9 mouse cellular contexts compared by ENCODE assay signal in the genomic region with DNA sequence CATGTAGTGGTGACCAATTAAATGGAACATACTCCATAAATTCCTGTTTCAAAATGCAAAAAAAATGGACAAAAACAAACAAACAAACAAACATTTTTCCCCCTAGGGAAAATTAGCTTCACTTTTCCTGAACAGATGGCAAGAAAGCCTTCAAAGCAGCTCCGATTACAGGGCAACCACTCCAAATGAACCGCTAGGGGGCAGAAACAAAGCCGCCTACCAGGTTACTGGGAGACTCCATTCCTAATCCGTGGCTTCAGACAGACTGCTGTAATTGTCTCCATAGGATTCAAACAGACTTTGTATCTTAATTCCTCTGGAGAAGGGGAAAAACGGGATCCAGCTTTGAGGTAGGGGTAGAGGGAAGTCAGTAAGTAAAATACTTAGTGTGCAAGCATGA.
DNase-seq lines count a peak whose midpoint lies in the region; ATAC-seq and TF ChIP-seq lines count a peak whose summit lies in the region.
"Had no signal": no experiment of that assay in that cellular context is flagged by ENCODE, and none has a peak within 500 bp of the region (broad histone marks: within the 10 kb centered on the region; RNA-seq: fewer than 3 reads in every experiment).

No protein-coding gene starts in this region.

- peak; percentile 5 for DNase-seq in CD4-positive, CD25-positive, alpha-beta regulatory T cell, adult 2 months (ENCODE audit: low read depth, low spot score)
- DNase-seq in layer of hippocampus, adult 2 months (ENCODE audit: low spot score in 2 of 2): peak in 1 of 2 experiments; percentile 12
- DNase-seq in layer of hippocampus, postnatal 25 days (ENCODE audit: extremely low spot score in 1 of 2, low spot score in 1 of 2): no peak
- no peak for DNase-seq in Patski (ENCODE audit: low read depth, low spot score)
- peak; percentile 63 for DNase-seq in embryo, embryonic 11 days
- peak; percentile 64 for DNase-seq in retina, embryonic 14.5 days (ENCODE audit: low spot score)
- DNase-seq in urinary bladder, postnatal 36 days (ENCODE audit: low spot score in 2 of 2): no peak

- no peak for ATAC-seq in CD4-positive, CD25-positive, alpha-beta regulatory T cell, adult 4 months
- no peak for ATAC-seq in Patski

- no peak overlapping the region for H3K4me3 ChIP-seq in layer of hippocampus, adult 2 months
- H3K4me3 ChIP-seq: embryonic facial prominence, embryonic 12.5 days had no signal

- no peak overlapping the region for H3K27ac ChIP-seq in layer of hippocampus, adult 2 months
- H3K27ac ChIP-seq: embryonic facial prominence, embryonic 12.5 days had no signal

- in situ Hi-C loops in Patski (cut with MboI; ENCODE audit: low pct_unique_long_range_greater_than_20kb): no loop called here

- TF ChIP-seq CTCF in layer of hippocampus, adult 2 months (conservative IDR thresholded peaks at IDR 0.05): peak; percentile 75
- peak; percentile 34 for TF ChIP-seq CTCF in Patski (IDR thresholded peaks at IDR 0.05)

- POLR2A ChIA-PET in Patski (lab: Charles Lee): no interaction called here

- peaks cover 47% of the 10 kb centered on the region for H3K27me3 ChIP-seq in Patski
- H3K27me3 ChIP-seq: embryonic facial prominence, embryonic 12.5 days had no signal

- CTCF ChIA-PET in Patski (lab: Charles Lee): interaction anchor here (1.6 kb wide), 1 partner anchor 14 kb away, joined by 4 read pairs; no protein-coding TSS in a partner anchor

Comparison
In these comparisons a context has a peak if more than half of its experiments do, and no peak if none do; other contexts are left out.
1. DNase-seq: peak in CD4-positive, CD25-positive, alpha-beta regulatory T cell, adult 2 months (single experiment), embryo, embryonic 11 days (single experiment) and retina, embryonic 14.5 days (single experiment); none in layer of hippocampus, postnatal 25 days (0 of 2), Patski (single experiment) and urinary bladder, postnatal 36 days (0 of 2).